ENCODE assay signal across 8 mouse cellular contexts in genomic region chr8:11007001-11007580, GRCm38 (mm10). TPM values are rescaled to one million over a fixed set of nuclear protein-coding genes. Genes with fewer than 3 reads are reported as not detected.
DNase-seq lines count a peak whose midpoint lies in the region; ATAC-seq lines count a peak whose summit lies in the region.

No protein-coding gene starts in this region.

- ATAC-seq in common myeloid progenitor, adult 5-6 weeks (replicated peaks; ENCODE audit: low read depth, poor library complexity, severe bottlenecking) = peak; percentile 55

- H3K9me3 ChIP-seq in megakaryocyte, embryonic 14.5 days = no peaks in the 10 kb centered on the region

- H3K27me3 ChIP-seq in megakaryocyte, embryonic 14.5 days (replicated peaks) = no peaks in the 10 kb centered on the region

- peak; percentile 92 for DNase-seq in ZHBTc4 (ENCODE audit: low read depth, low spot score)
- DNase-seq in gastrocnemius, adult 8-10 months (ENCODE audit: low spot score in 2 of 2) = peak; percentile 81 to 88
- DNase-seq in induced T-regulatory cell, adult 2 months (ENCODE audit: low read depth) = peak; percentile 85
- DNase-seq in left cerebral cortex, adult 9 months (ENCODE audit: low spot score in 2 of 2) = peak; percentile 56 to 88
- peak; percentile 86 to 92 for DNase-seq in right cerebral cortex, adult 2 months (ENCODE audit: low spot score in 2 of 2)
- peak; percentile 90 for DNase-seq in urinary bladder, postnatal 14 days (ENCODE audit: low spot score)

- H3K36me3 ChIP-seq in megakaryocyte, embryonic 14.5 days (replicated peaks; ENCODE audit: low read length) = peaks cover 57% of the 10 kb centered on the region

- peak overlapping the region; percentile 100 for H3K4me3 ChIP-seq in megakaryocyte, embryonic 14.5 days (replicated peaks)

- peaks cover 55% of the 10 kb centered on the region for H3K4me1 ChIP-seq in megakaryocyte, embryonic 14.5 days

RNA-seq across cellular contexts. Expression of gene Irs2, which starts 1.2 kb away (rescaled TPM):
- 3.1 and 4.0 TPM in 2 replicates for total RNA-seq in common myeloid progenitor, adult 5-6 weeks (2017)
- 10 to 100 TPM; 12.4 to 21.6 (median 15.2) TPM for total RNA-seq in gastrocnemius, adult 8-10 months (2022)
- 77.5 and 176 TPM in 2 replicates for polyA plus RNA-seq in megakaryocyte, embryonic 14.5 days (2012; ENCODE audit: insufficient read depth, low replicate concordance)

Comparison
In these comparisons a context has a peak if more than half of its experiments do, and no peak if none do; other contexts are left out.
1. Peak in every context shown above with its lines: DNase-seq, ATAC-seq and H3K4me3 ChIP-seq.